Mouse (Mus musculus) cerebellum, adult 18-20 months (tissue): ENCODE measurements around the gene Dnm3.

ENCODE experiments used
- DNase-seq, 2 experiments: peaks; one replicate each; pipeline ENCODE4 v3.0.0; 2021

Gene Dnm3

GRCm38 (mm10) chr1:162240720-162241119 lies 237.1 kb downstream of the Dnm3 start:
- no peak for DNase-seq

- DNase-seq: no peak
Observed at GRCm38 (mm10) chr1:162238646-162239045, 239.2 kb downstream of the Dnm3 start.

- DNase-seq: no peak
Observed at GRCm38 (mm10) chr1:162236624-162237159, 241.1 kb downstream of the Dnm3 start.

- DNase-seq: no peak
Observed at GRCm38 (mm10) chr1:162225621-162226147, 252.2 kb downstream of the Dnm3 start.

GRCm38 (mm10) chr1:162224817-162225605 lies 252.8 kb downstream of the Dnm3 start:
- no peak for DNase-seq

- no peak for DNase-seq
Observed at GRCm38 (mm10) chr1:162224061-162224460, 253.8 kb downstream of the Dnm3 start.

GRCm38 (mm10) chr1:162223258-162223940 lies 254.4 kb downstream of the Dnm3 start:
- no peak for DNase-seq

GRCm38 (mm10) chr1:162222353-162222752 lies 255.5 kb downstream of the Dnm3 start:
- DNase-seq: no peak

- no peak for DNase-seq
Observed at GRCm38 (mm10) chr1:162221801-162222301, 256.0 kb downstream of the Dnm3 start.

GRCm38 (mm10) chr1:162220891-162221290 lies 256.9 kb downstream of the Dnm3 start:
- DNase-seq: no peak

- no peak for DNase-seq
Observed at GRCm38 (mm10) chr1:162219781-162220180, 258.1 kb downstream of the Dnm3 start.

GRCm38 (mm10) chr1:162218530-162219180 lies 259.2 kb downstream of the Dnm3 start:
- DNase-seq: no peak

GRCm38 (mm10) chr1:162217340-162217974 lies 260.4 kb downstream of the Dnm3 start:
- DNase-seq: no peak

GRCm38 (mm10) chr1:162216656-162217055 lies 261.2 kb downstream of the Dnm3 start:
- no peak for DNase-seq

- DNase-seq: no peak
Observed at GRCm38 (mm10) chr1:162215743-162216142, 262.1 kb downstream of the Dnm3 start.

GRCm38 (mm10) chr1:162213066-162213465 lies 264.8 kb downstream of the Dnm3 start:
- no peak for DNase-seq

- no peak for DNase-seq
Observed at GRCm38 (mm10) chr1:162210529-162210928, 267.3 kb downstream of the Dnm3 start.

GRCm38 (mm10) chr1:162209487-162210149 lies 268.2 kb downstream of the Dnm3 start:
- no peak for DNase-seq

GRCm38 (mm10) chr1:162209010-162209409 lies 268.8 kb downstream of the Dnm3 start:
- no peak for DNase-seq

- DNase-seq: no peak
Observed at GRCm38 (mm10) chr1:162207708-162208043, 270.2 kb downstream of the Dnm3 start.

- DNase-seq: peak; percentile 28 to 39
Observed at GRCm38 (mm10) chr1:162206998-162207707, 270.7 kb downstream of the Dnm3 start.
